Mouse (Mus musculus): Measurements from ENCODE around the gene Pqlc2. TPM values are rescaled to one million over a fixed set of nuclear protein-coding genes. Genes with fewer than 3 reads are reported as not detected.
A peak's percentile ranks its signal among the peaks of the same experiment; 100 is the strongest.

Pqlc2 gene
- polyA plus RNA-seq, 1 experiment from 2014 or later, result 11.4 TPM

DNA sequence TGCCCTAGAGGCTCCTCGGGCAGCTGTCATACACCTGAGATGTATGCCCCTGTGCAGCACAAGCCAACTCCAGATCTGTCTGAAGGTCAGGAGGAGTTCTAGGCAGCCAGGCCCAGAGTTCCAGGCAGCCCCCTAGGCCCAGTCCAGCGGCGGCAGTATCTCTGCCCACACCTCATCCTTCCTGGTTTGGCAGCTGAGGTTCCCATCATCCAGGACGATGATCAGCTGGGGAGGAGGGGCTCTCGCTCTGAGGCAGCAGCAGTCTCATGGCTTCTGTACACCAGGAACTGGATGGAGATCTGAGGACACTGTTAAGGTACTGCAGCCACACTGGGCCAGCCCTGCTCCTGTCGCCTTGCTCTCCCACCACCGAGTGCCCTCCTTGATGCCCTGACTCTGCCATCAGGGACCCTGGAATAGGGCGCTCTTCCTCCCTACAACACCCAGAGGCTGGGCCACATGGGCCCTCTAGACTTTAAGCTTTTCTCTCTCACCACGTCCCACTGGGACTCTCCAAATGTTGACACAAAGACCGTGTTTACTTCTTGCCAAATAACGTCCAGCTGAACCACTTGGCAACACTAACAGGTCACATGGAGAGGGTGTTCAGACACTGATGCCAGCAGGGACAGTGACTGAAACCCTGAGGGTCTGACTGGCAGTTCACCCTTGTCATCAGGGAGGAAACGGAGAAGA, 11.7 kb downstream of the Pqlc2 start:
- DNase-seq (ENCODE audit: low spot score) (no peak), ATAC-seq (replicated peaks; ENCODE audit: low FRiP score) (no peak)
- no peak overlapping the region for H3K27ac ChIP-seq (ENCODE audit: low read depth, low read length)
- 89% methylated on average over 12 of the region's 12 CpGs for WGBS
- no peaks in the 10 kb centered on the region for H3K27me3 ChIP-seq (ENCODE audit: control insufficient read depth, insufficient read depth, low read length)
- H3K36me3 ChIP-seq (ENCODE audit: control insufficient read depth, insufficient read depth, low read length), result no peaks in the 10 kb centered on the region
- H3K9me3 ChIP-seq (ENCODE audit: control insufficient read depth, low read length), result no peaks in the 10 kb centered on the region
- no peaks in the 10 kb centered on the region for H3K4me1 ChIP-seq (replicated peaks; ENCODE audit: control insufficient read depth, insufficient read depth, low read length)
- H3K4me3 ChIP-seq (ENCODE audit: low read depth, low read length), result no peak overlapping the region
- H3K4me2 ChIP-seq (ENCODE audit: low read depth, low read length, severe bottlenecking), result no peak overlapping the region
- H3K9ac ChIP-seq (ENCODE audit: low read length), result no peak overlapping the region

- no peak overlapping the region for H3K4me3 ChIP-seq (ENCODE audit: low read depth, low read length)
- H3K36me3 ChIP-seq (ENCODE audit: control insufficient read depth, insufficient read depth, low read length), result no peaks in the 10 kb centered on the region
- H3K4me1 ChIP-seq (replicated peaks; ENCODE audit: control insufficient read depth, insufficient read depth, low read length), result no peaks in the 10 kb centered on the region
- no peak for DNase-seq (ENCODE audit: low spot score)
- no peak overlapping the region for H3K27ac ChIP-seq (ENCODE audit: low read depth, low read length)
- 95% methylated on average over 4 of the region's 4 CpGs for WGBS
- H3K4me2 ChIP-seq (ENCODE audit: low read depth, low read length, severe bottlenecking), result no peak overlapping the region
- ATAC-seq (replicated peaks; ENCODE audit: low FRiP score), result no peak
- H3K9me3 ChIP-seq (ENCODE audit: control insufficient read depth, low read length), result no peaks in the 10 kb centered on the region
- no peak overlapping the region for H3K9ac ChIP-seq (ENCODE audit: low read length)
- H3K27me3 ChIP-seq (ENCODE audit: control insufficient read depth, insufficient read depth, low read length), result no peaks in the 10 kb centered on the region
These were observed 12.9 kb downstream of the Pqlc2 start for GRCm38 (mm10) chr4:139297566-139297965.

- H3K4me1 ChIP-seq (replicated peaks; ENCODE audit: control insufficient read depth, insufficient read depth, low read length), result no peaks in the 10 kb centered on the region
- no peaks in the 10 kb centered on the region for H3K9me3 ChIP-seq (ENCODE audit: control insufficient read depth, low read length)
- WGBS, result 95% methylated on average over 5 of the region's 5 CpGs
- no peak overlapping the region for H3K4me2 ChIP-seq (ENCODE audit: low read depth, low read length, severe bottlenecking)
- DNase-seq (ENCODE audit: low spot score) (no peak), ATAC-seq (replicated peaks; ENCODE audit: low FRiP score) (no peak)
- H3K27ac ChIP-seq (ENCODE audit: low read depth, low read length), result no peak overlapping the region
- H3K36me3 ChIP-seq (ENCODE audit: control insufficient read depth, insufficient read depth, low read length), result peaks cover 2% of the 10 kb centered on the region; the same call in 1 of the 2 replicates
- H3K4me3 ChIP-seq (ENCODE audit: low read depth, low read length), result no peak overlapping the region
- no peaks in the 10 kb centered on the region for H3K27me3 ChIP-seq (ENCODE audit: control insufficient read depth, insufficient read depth, low read length)
- H3K9ac ChIP-seq (ENCODE audit: low read length), result no peak overlapping the region
These were observed 18.5 kb downstream of the Pqlc2 start for GRCm38 (mm10) chr4:139292038-139292437.

DNA sequence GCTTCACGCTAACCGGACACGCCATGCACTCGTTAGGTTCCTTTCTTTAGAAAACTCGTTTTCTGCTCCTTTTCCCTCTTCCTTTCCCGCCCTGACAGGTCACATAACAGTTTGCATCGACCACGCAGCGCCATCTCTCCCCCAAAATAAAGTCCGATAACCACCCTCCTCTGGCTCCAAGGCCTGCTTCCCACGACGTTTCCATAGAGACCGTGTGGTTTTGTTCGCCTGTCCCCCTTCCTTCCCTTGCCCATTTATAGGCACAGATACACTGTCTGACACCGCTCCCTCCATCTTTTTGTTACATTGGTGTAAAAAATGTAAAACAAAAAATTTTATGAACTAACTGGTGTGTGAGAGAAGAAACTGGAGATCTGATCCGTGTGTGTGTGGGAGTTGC, 19.4 kb downstream of the Pqlc2 start:
- ATAC-seq (replicated peaks; ENCODE audit: low FRiP score) (no peak), DNase-seq (ENCODE audit: low spot score) (no peak)
- H3K4me3 ChIP-seq (ENCODE audit: low read depth, low read length), result no peak overlapping the region
- H3K27ac ChIP-seq (ENCODE audit: low read depth, low read length), result no peak overlapping the region
- H3K9ac ChIP-seq (ENCODE audit: low read length), result no peak overlapping the region
- H3K27me3 ChIP-seq (ENCODE audit: control insufficient read depth, insufficient read depth, low read length), result no peaks in the 10 kb centered on the region
- no peaks in the 10 kb centered on the region for H3K4me1 ChIP-seq (replicated peaks; ENCODE audit: control insufficient read depth, insufficient read depth, low read length)
- H3K4me2 ChIP-seq (ENCODE audit: low read depth, low read length, severe bottlenecking), result no peak overlapping the region
- peaks cover 2% of the 10 kb centered on the region; the same call in 1 of the 2 replicates for H3K36me3 ChIP-seq (ENCODE audit: control insufficient read depth, insufficient read depth, low read length)
- H3K9me3 ChIP-seq (ENCODE audit: control insufficient read depth, low read length), result no peaks in the 10 kb centered on the region
- 86% methylated on average over 16 of the region's 16 CpGs for WGBS

GRCm38 (mm10) chr4:139289017-139289416, 21.5 kb downstream of the Pqlc2 start:
- no peak overlapping the region for H3K27ac ChIP-seq (ENCODE audit: low read depth, low read length)
- peak; percentile 27; the same call in 1 of the 2 replicates for ATAC-seq (replicated peaks; ENCODE audit: low FRiP score)

DNA sequence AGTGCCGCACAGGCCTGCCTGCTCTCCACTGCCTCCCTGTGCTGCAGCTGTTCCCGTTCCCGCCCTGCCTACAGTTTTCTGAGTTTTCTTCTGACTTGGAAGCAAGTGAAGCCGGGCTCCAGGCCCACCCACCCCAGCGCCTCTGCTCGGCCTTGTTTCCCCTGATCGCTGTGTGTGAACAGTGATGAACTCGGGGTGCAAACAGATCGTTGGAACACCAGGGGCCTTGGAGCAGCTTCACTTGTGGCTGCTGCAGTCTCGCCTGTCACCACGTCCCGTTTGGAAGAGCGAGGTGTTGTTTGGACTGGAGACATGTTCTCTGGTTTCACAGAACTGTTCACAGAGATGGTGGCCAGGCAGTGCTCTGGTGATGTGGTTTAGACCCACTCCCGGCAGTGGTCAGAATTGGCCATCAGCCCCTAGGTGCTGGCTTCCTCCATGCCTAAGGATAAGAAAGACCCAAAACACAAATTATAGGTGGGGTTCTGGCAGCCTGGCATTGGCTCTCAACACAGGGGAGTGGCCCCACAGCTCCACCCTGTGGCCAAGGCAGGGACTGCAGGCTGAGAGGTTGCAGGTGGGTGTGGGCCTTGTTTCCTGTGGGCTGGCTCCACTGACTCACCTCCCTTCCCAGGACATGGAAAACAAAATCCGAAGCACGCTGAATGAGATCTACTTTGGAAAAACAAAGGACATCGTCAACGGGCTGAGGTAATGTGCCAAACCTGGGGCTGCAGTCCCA, 23.2 kb downstream of the Pqlc2 start:
- no peak overlapping the region for H3K4me3 ChIP-seq (ENCODE audit: low read depth, low read length)
- no peak overlapping the region for H3K27ac ChIP-seq (ENCODE audit: low read depth, low read length)
- H3K4me1 ChIP-seq (replicated peaks; ENCODE audit: control insufficient read depth, insufficient read depth, low read length), result no peaks in the 10 kb centered on the region
- H3K36me3 ChIP-seq (ENCODE audit: control insufficient read depth, insufficient read depth, low read length), result peaks cover 2% of the 10 kb centered on the region; the same call in 1 of the 2 replicates
- whole genome bisulfite sequencing, result 84% methylated on average over 18 of the region's 18 CpGs
- ATAC-seq (replicated peaks; ENCODE audit: low FRiP score) (no peak; the same call in 1 of the 2 replicates), DNase-seq (ENCODE audit: low spot score) (peak; percentile 89)
- H3K27me3 ChIP-seq (ENCODE audit: control insufficient read depth, insufficient read depth, low read length), result no peaks in the 10 kb centered on the region
- no peak overlapping the region for H3K4me2 ChIP-seq (ENCODE audit: low read depth, low read length, severe bottlenecking)
- H3K9ac ChIP-seq (ENCODE audit: low read length), result no peak overlapping the region
- no peaks in the 10 kb centered on the region for H3K9me3 ChIP-seq (ENCODE audit: control insufficient read depth, low read length)

More at GRCm38 (mm10) chr4:139289017-139289416, 21.5 kb downstream of the Pqlc2 start:
- H3K27me3 ChIP-seq (ENCODE audit: control insufficient read depth, insufficient read depth, low read length), result no peaks in the 10 kb centered on the region
- H3K9ac ChIP-seq (ENCODE audit: low read length), result no peak overlapping the region
- no peak overlapping the region for H3K4me2 ChIP-seq (ENCODE audit: low read depth, low read length, severe bottlenecking)
- H3K9me3 ChIP-seq (ENCODE audit: control insufficient read depth, low read length), result no peaks in the 10 kb centered on the region
- peaks cover 2% of the 10 kb centered on the region; the same call in 1 of the 2 replicates for H3K36me3 ChIP-seq (ENCODE audit: control insufficient read depth, insufficient read depth, low read length)
- 66% methylated on average over 10 of the region's 10 CpGs for WGBS
- no peak overlapping the region for H3K4me3 ChIP-seq (ENCODE audit: low read depth, low read length)
- DNase-seq (ENCODE audit: low spot score), result peak; percentile 70
- no peaks in the 10 kb centered on the region for H3K4me1 ChIP-seq (replicated peaks; ENCODE audit: control insufficient read depth, insufficient read depth, low read length)

- Histone ChIP-seq H3K27me3 (ENCODE audit: control insufficient read depth, insufficient read depth, low read length) (no peaks in the 10 kb centered on the region), H3K36me3 (ENCODE audit: control insufficient read depth, insufficient read depth, low read length) (peaks cover 2% of the 10 kb centered on the region; the same call in 1 of the 2 replicates), H3K9me3 (ENCODE audit: control insufficient read depth, low read length) (no peaks in the 10 kb centered on the region), H3K4me1 (replicated peaks; ENCODE audit: control insufficient read depth, insufficient read depth, low read length) (no peaks in the 10 kb centered on the region), H3K9ac (ENCODE audit: low read length) (no peak overlapping the region), H3K4me3 (ENCODE audit: low read depth, low read length) (no peak overlapping the region), H3K4me2 (ENCODE audit: low read depth, low read length, severe bottlenecking) (no peak overlapping the region), H3K27ac (ENCODE audit: low read depth, low read length) (no peak overlapping the region)
- DNase-seq (ENCODE audit: low spot score), result no peak
- ATAC-seq (replicated peaks; ENCODE audit: low FRiP score), result no peak
- 91% methylated on average over 5 of the region's 5 CpGs for WGBS
These were observed 24.3 kb downstream of the Pqlc2 start for GRCm38 (mm10) chr4:139286234-139286633.

GRCm38 (mm10) chr4:139284877-139285276, 25.6 kb downstream of the Pqlc2 start:
- no peak for DNase-seq (ENCODE audit: low spot score)
- no peak for ATAC-seq (replicated peaks; ENCODE audit: low FRiP score)
- WGBS, result 92% methylated on average over 15 of the region's 15 CpGs
- H3K4me3 ChIP-seq (ENCODE audit: low read depth, low read length), result no peak overlapping the region
- no peaks in the 10 kb centered on the region for H3K4me1 ChIP-seq (replicated peaks; ENCODE audit: control insufficient read depth, insufficient read depth, low read length)
- no peaks in the 10 kb centered on the region for H3K27me3 ChIP-seq (ENCODE audit: control insufficient read depth, insufficient read depth, low read length)
- H3K9me3 ChIP-seq (ENCODE audit: control insufficient read depth, low read length), result no peaks in the 10 kb centered on the region
- peaks cover 5% of the 10 kb centered on the region; the same call in 1 of the 2 replicates for H3K36me3 ChIP-seq (ENCODE audit: control insufficient read depth, insufficient read depth, low read length)
- no peak overlapping the region for H3K4me2 ChIP-seq (ENCODE audit: low read depth, low read length, severe bottlenecking)
- no peak overlapping the region for H3K27ac ChIP-seq (ENCODE audit: low read depth, low read length)
- H3K9ac ChIP-seq (ENCODE audit: low read length), result no peak overlapping the region
